Mouse (Mus musculus) forebrain, postnatal 0 days (tissue): ENCODE measurements around the gene Plod2. TPM values are rescaled to one million over a fixed set of nuclear protein-coding genes. Genes with fewer than 3 reads are reported as not detected.
A peak's percentile ranks its signal among the peaks of the same experiment; 100 is the strongest.

Experiments used
- ATAC-seq: fragments of 200-750 bp; cut with Nextera tagmentation; 2 replicates; pipeline ENCODE4 v1.8.0; 2017; ENCODE audit warnings: mild to moderate bottlenecking, moderate library complexity
- DNase-seq: peaks from one replicate; pipeline ENCODE4 v3.0.0-alpha.2; 2015
- H3K27ac ChIP-seq: fragments of 300-500 bp; sonication (generic); 2 replicates; pipeline ENCODE4 v1.5.1; 2014; ENCODE audit warnings: low read depth, mild to moderate bottlenecking, antibody characterized with exemption, low read length, moderate library complexity, mixed read lengths
- H3K27me3 ChIP-seq: fragments of 300-500 bp; sonication (generic); 2 replicates; pipeline ENCODE4 v1.6.1; 2014; ENCODE audit warnings: mild to moderate bottlenecking, low read length, mixed read lengths; ENCODE audit not compliant: insufficient read depth
- H3K36me3 ChIP-seq: fragments of 300-500 bp; sonication (generic); 2 replicates; pipeline ENCODE4 v1.6.1; 2014; ENCODE audit warnings: mild to moderate bottlenecking, moderate library complexity; ENCODE audit not compliant: insufficient read depth
- H3K4me1 ChIP-seq: fragments of 300-500 bp; sonication (generic); 2 replicates; pipeline ENCODE4 v1.6.1; 2014; ENCODE audit warnings: antibody characterized with exemption; ENCODE audit not compliant: insufficient read depth
- H3K4me2 ChIP-seq: fragments of 300-500 bp; sonication (generic); 2 replicates; pipeline ENCODE4 v1.6.1; 2014; ENCODE audit warnings: low read depth, mild to moderate bottlenecking, moderate library complexity
- H3K4me3 ChIP-seq: fragments of 300-500 bp; sonication (generic); 2 replicates; pipeline ENCODE4 v1.5.1; 2014; ENCODE audit warnings: low read depth, low read length, mixed read lengths
- H3K9ac ChIP-seq: fragments of 300-500 bp; sonication (generic); 2 replicates; pipeline ENCODE4 v1.6.1; 2014; ENCODE audit warnings: mild to moderate bottlenecking
- H3K9me3 ChIP-seq: fragments of 300-500 bp; sonication (generic); 2 replicates; pipeline ENCODE4 v1.6.1; 2016; ENCODE audit warnings: low read length
- CTCF ChIP-seq: sonication (generic); IDR thresholded peaks from 2 replicates; pipeline ENCODE4 v1.5.1; 2016; ENCODE audit warnings: antibody characterized with exemption, control low read depth, low read depth
- WGBS: fragments of 180-500 bp; shearing (Covaris S2); extraction: QIAGEN DNeasy Blood & Tissue Kit; methylation state at CpG from one replicate; pipeline ENCODE4 v1.1.7; 2014; 5-methylcytosine and 5-hydroxymethylcytosine counted together
- polyA plus RNA-seq: library from polyadenylated mRNA; unstranded; fragments of >200 nt; fragmentation: Nextera tagmentation; extraction: Ambion mirVana; gene quantifications from 2 replicates; pipeline ENCODE4 v1.2.1, GENCODE M21; 2015
- total RNA-seq: library from RNA; depleted of rRNA; stranded (reverse); fragments of >200 nt; gene quantifications from 2 replicates; pipeline ENCODE4 v1.2.3, GENCODE M21; 2014

Plod2 gene
- total and polyA plus RNA-seq, 2 experiments from 2014 or later, result 6.2 to 17.4 TPM

GRCm38 (mm10) chr9:92599940-92600538 is 58.0 kb downstream of the Plod2 start:
- ATAC-seq, result no peak
- Histone ChIP-seq H3K27me3 (no peaks in the 10 kb centered on the region), H3K4me2 (no peak overlapping the region), H3K36me3 (no peaks in the 10 kb centered on the region), H3K9ac (no peak overlapping the region), H3K4me3 (no peak overlapping the region), H3K9me3 (no peaks in the 10 kb centered on the region), H3K4me1 (no peaks in the 10 kb centered on the region), H3K27ac (no peak overlapping the region)
- TF ChIP-seq CTCF, result no peak
- 91% methylated on average over 15 of the region's 15 CpGs for WGBS
- no peak for DNase-seq

- Histone ChIP-seq H3K4me3 (no peak overlapping the region), H3K9ac (no peak overlapping the region), H3K4me2 (no peak overlapping the region), H3K27ac (no peak overlapping the region), H3K27me3 (no peaks in the 10 kb centered on the region), H3K36me3 (no peaks in the 10 kb centered on the region), H3K4me1 (no peaks in the 10 kb centered on the region), H3K9me3 (no peaks in the 10 kb centered on the region)
- no peak for DNase-seq
- TF ChIP-seq CTCF, result no peak
- WGBS, result 52% methylated on average over 5 of the region's 5 CpGs
- ATAC-seq, result no peak
These were observed 59.5 kb downstream of the Plod2 start for GRCm38 (mm10) chr9:92601551-92601950.

GRCm38 (mm10) chr9:92603541-92603940 is 61.5 kb downstream of the Plod2 start:
- Histone ChIP-seq H3K9ac (no peak overlapping the region), H3K4me1 (no peaks in the 10 kb centered on the region), H3K9me3 (no peaks in the 10 kb centered on the region), H3K27me3 (no peaks in the 10 kb centered on the region), H3K36me3 (no peaks in the 10 kb centered on the region), H3K4me2 (no peak overlapping the region), H3K4me3 (no peak overlapping the region), H3K27ac (no peak overlapping the region)
- WGBS, result 49% methylated on average over 4 of the region's 4 CpGs
- ATAC-seq (no peak), DNase-seq (no peak)
- TF ChIP-seq CTCF, result no peak

GRCm38 (mm10) chr9:92610628-92611267 is 68.7 kb downstream of the Plod2 start:
- no peak overlapping the region for H3K4me3 ChIP-seq
- H3K4me1 ChIP-seq, result no peaks in the 10 kb centered on the region
- H3K4me2 ChIP-seq, result no peak overlapping the region
- peak; percentile 78 for TF ChIP-seq CTCF
- no peak overlapping the region for H3K9ac ChIP-seq
- DNase-seq (peak; percentile 79), ATAC-seq (peak; percentile 38; the same call in 1 of the 2 replicates)
- no peak overlapping the region for H3K27ac ChIP-seq
- WGBS, result 66% methylated on average over 9 of the region's 9 CpGs
- no peaks in the 10 kb centered on the region for H3K36me3 ChIP-seq
- H3K9me3 ChIP-seq, result no peaks in the 10 kb centered on the region
- no peaks in the 10 kb centered on the region; the same call in 1 of the 2 replicates for H3K27me3 ChIP-seq

- 91% methylated on average over 15 of the region's 15 CpGs for WGBS
- no peak for TF ChIP-seq CTCF
- no peak overlapping the region for H3K27ac ChIP-seq
- no peak for ATAC-seq
- no peak overlapping the region for H3K9ac ChIP-seq
- H3K9me3 ChIP-seq, result no peaks in the 10 kb centered on the region
- no peaks in the 10 kb centered on the region for H3K36me3 ChIP-seq
- no peak overlapping the region for H3K4me2 ChIP-seq
- H3K27me3 ChIP-seq, result no peaks in the 10 kb centered on the region; the same call in 1 of the 2 replicates
- no peak for DNase-seq
- no peaks in the 10 kb centered on the region for H3K4me1 ChIP-seq
- no peak overlapping the region for H3K4me3 ChIP-seq
These were observed 70.6 kb downstream of the Plod2 start for GRCm38 (mm10) chr9:92612641-92613040.

GRCm38 (mm10) chr9:92613206-92613605 is 71.2 kb downstream of the Plod2 start:
- H3K9ac ChIP-seq, result no peak overlapping the region
- H3K27me3 ChIP-seq, result no peaks in the 10 kb centered on the region; the same call in 1 of the 2 replicates
- H3K36me3 ChIP-seq, result no peaks in the 10 kb centered on the region
- 0 out of 2 replicates have a peak, but pooled peaks have one; percentile 38 for ATAC-seq
- no peaks in the 10 kb centered on the region for H3K4me1 ChIP-seq
- WGBS, result 69% methylated on average over 8 of the region's 8 CpGs
- no peak overlapping the region for H3K4me2 ChIP-seq
- no peak overlapping the region for H3K4me3 ChIP-seq
- DNase-seq, result no peak
- H3K27ac ChIP-seq, result no peak overlapping the region
- no peaks in the 10 kb centered on the region for H3K9me3 ChIP-seq
- no peak for TF ChIP-seq CTCF

GRCm38 (mm10) chr9:92616418-92616817 is 74.4 kb downstream of the Plod2 start:
- H3K36me3 ChIP-seq, result no peaks in the 10 kb centered on the region
- DNase-seq, result no peak

More at GRCm38 (mm10) chr9:92616418-92616817, 74.4 kb downstream of the Plod2 start:
- H3K27ac ChIP-seq, result no peak overlapping the region
- no peaks in the 10 kb centered on the region for H3K27me3 ChIP-seq
- H3K4me2 ChIP-seq, result no peak overlapping the region
- ATAC-seq, result no peak
- 97% methylated on average over 2 of the region's 2 CpGs for WGBS
- no peaks in the 10 kb centered on the region for H3K9me3 ChIP-seq
- no peaks in the 10 kb centered on the region for H3K4me1 ChIP-seq
- no peak overlapping the region for H3K9ac ChIP-seq
- H3K4me3 ChIP-seq, result no peak overlapping the region
- no peak for TF ChIP-seq CTCF
